Mouse (Mus musculus) spleen, embryonic (tissue): ENCODE measurements at regions not wholly inside any gene's neighbourhood (a gene's known extent, or its start where the extent isn't known, plus 50 kb on each side); places are given as distances from the start of the nearest gene placed in this dataset.

Source experiments
- CTCF ChIA-PET: fragments of 350-600 bp; sonication (Branson Sonifier 250); formaldehyde crosslinking; loops from one replicate; lab custom pipeline; 2022; lab: Charles Lee

- CTCF ChIA-PET = no interaction called here
Observed at GRCm38 (mm10) chr15:37166744-37167143, 159.2 kb upstream of the Zfp706 start.

GRCm38 (mm10) chr15:37165887-37166507 lies 158.4 kb upstream of the Zfp706 start:
- CTCF ChIA-PET = no interaction called here

DNA sequence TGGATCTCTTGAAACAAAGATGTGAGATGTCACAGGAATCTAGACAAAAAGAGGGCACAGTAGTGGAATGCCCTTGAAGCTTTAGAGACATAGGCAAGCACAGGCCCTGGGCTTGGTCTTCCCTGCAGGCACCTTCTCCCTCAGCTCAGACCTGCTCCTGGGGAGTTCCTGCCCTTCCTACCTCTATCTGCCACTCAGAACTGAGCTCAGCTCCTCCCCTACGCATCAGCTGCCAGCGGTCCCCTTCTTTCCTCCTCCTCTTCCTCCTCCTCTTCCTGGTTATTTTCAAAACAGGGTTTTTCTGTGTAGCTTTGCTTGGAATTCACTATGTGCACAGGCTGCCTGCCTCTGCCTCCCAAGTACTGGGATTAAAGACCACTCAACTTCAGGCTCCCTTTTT lies 157.6 kb upstream of the Zfp706 start:
- CTCF ChIA-PET = no interaction called here

- CTCF ChIA-PET = no interaction called here
Observed at GRCm38 (mm10) chr15:37164191-37165135, 156.9 kb upstream of the Zfp706 start.

- CTCF ChIA-PET = no interaction called here
Observed at GRCm38 (mm10) chr15:37159956-37160355, 152.4 kb upstream of the Zfp706 start.

- CTCF ChIA-PET = no interaction called here
Observed at GRCm38 (mm10) chr15:37159349-37159748, 151.8 kb upstream of the Zfp706 start.

DNA sequence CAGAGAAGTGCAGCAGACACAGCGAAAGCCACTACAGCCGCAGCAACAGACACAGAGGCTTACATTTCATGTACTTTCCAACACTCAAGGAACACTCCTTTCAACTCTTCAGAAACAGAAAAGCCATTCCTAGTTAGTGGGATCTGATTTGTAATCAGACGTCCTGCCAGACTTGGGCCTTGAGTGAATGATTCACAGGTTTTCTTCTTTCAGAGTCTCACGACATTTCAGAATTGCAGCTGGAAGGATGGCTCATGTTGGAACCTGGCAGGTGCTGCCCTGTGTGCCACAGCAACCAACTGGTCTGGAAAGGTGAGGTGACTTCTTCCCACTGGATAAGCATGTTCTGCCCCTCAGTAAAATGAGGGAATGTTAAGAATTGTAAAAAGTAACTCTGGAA lies 149.8 kb upstream of the Zfp706 start:
- CTCF ChIA-PET = no interaction called here

GRCm38 (mm10) chr15:37154934-37155333 lies 147.4 kb upstream of the Zfp706 start:
- CTCF ChIA-PET = no interaction called here

GRCm38 (mm10) chr15:37153177-37153576 lies 145.6 kb upstream of the Zfp706 start:
- CTCF ChIA-PET = no interaction called here

GRCm38 (mm10) chr15:37135590-37136164 lies 128.1 kb upstream of the Zfp706 start:
- CTCF ChIA-PET = no interaction called here

DNA sequence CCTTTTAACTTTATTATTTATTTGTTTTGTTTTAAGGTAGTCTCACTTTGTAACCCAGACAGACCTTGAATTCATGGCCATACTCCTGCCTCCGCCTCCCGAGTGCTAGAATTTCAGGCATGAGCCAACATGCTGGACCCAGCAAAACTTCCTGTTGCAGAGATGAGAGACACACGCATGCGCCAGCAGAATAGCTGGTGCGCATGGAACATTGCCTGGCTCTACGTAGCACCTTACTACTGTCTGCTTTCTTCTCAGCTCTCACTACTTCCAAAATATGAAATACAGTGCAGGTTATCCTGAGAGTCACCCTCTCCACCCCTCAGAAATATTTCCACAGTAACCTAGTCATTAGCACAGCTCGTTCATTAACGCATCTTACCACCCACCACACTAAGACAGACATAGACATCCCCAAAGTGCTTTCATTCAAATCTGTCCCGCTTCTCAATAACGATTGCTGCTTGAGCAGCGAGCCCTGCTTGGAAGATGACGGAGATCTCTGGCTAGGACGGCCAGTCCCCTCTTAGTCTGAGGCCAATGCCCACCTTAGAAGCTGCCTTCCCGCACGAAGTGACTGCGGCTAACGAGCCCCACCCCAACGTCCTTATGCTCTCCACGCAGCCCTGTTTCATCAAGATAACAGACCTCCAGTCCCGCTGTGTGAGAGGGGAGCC lies 127.5 kb upstream of the Zfp706 start:
- CTCF ChIA-PET = no interaction called here

- CTCF ChIA-PET = no interaction called here
Observed at GRCm38 (mm10) chr15:37134386-37134785, 126.8 kb upstream of the Zfp706 start.

DNA sequence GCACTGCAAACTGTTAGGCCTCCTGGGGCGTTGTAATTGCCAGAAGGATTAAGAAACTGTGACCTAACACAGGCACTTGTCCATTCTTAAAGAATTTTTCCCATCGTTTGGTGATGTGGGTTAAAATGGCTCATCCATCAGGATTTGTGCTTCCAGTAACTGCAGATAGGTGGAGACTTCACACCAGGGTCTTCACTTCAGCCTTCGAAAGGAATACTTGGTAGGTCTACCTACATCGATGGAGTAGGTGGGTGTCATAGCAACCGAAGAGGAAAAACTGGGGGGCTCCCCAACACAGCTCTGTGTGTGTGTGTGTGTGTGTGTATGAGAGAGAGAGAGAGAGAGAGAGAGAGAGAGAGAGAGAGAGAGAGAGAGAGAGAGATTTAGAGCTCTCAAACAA lies 126.3 kb upstream of the Zfp706 start:
- CTCF ChIA-PET = no interaction called here

DNA sequence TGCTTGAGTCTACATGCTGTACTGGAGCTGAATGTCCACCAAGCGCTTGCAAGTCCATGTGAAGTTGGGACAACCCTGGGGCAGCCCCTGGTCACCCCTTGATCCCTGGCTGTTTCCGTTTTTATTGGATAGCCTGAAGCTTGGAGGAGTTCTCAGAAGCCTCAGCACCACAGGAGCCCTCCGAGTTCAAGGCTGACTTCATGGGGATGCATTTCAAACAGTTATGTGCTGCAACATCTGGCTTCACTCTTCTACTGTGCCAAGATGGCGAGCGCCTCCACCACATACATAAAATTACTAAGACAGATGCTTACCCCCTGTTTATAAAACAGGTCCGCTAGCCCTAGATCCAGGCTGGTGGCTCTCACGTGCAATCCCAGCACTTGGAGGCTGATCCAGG lies 120.1 kb upstream of the Zfp706 start:
- CTCF ChIA-PET = no interaction called here

DNA sequence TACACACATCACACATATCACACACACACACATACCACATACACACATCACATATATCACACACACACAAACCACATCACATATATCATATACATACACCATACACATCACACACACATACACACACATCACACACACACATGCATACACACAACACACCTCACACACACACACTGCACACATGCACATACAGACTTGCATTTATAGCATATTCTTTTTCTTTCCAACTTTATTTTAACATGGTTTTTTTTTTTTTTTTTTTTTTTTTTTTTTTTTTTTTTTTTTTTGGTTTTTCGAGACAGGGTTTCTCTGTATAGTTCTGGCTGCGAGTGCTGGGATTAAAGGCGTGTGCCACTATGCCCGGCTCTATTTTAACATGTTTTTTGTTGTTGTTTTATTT lies 119.6 kb upstream of the Zfp706 start:
- CTCF ChIA-PET = no interaction called here

DNA sequence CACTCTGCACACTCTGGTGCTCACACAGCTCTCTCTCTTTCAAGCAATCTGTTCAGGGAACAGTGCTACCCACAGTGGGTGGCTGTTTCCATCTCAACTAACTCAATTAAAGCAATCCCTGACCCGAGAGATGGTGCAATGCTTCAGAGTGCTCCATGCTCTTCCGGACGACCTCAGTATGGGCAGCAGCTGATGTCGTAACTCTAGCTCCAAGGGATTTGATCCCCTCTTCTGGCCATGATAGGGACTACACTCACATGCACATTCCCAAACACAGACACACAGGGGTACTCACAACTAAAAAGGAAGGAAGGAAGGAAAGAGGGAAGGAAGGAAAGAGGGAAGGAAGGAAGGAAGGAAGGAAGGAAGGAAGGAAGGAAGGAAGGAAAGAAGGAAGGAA lies 118.2 kb upstream of the Zfp706 start:
- CTCF ChIA-PET = no interaction called here

DNA sequence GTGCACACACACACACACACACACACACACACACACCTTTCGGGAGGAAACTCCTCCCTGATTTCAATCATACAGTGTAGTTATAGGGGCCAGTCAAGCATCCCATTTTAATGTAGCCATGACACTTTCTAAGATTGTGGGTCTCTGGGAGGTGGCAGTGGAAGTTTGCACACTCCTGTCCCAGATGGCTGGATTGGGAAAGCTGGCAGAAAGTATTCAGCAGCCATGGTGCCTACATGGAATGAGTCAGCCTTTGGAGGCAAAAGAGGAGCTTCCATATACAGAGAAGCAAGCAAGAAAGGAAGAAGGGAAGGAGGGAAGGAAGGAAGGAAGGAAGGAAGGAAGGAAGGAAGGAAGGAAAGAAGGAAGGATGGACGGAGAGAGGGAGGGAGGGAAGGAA lies 117.4 kb upstream of the Zfp706 start:
- CTCF ChIA-PET = no interaction called here

DNA sequence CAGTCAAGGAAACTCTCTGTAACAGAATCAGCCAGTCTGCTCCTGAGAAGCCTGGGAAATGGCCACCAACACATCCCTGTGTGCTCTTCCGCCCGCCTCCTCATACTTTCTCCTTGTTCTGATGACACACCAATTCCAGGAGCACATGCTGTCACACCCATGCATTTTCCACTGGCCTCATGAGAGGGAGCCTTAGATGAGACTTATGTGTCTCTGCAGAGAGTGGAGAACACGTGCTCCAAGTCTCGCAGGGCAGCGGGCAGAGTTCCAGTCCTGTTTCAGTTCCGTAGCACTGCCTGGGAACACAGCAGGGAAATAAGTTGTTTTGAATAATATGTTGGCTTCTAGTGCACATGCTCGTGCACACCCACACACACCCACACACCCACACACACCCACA lies 116.7 kb upstream of the Zfp706 start:
- CTCF ChIA-PET = no interaction called here

- CTCF ChIA-PET = no interaction called here
Observed at GRCm38 (mm10) chr15:37120381-37120780, 112.8 kb upstream of the Zfp706 start.

DNA sequence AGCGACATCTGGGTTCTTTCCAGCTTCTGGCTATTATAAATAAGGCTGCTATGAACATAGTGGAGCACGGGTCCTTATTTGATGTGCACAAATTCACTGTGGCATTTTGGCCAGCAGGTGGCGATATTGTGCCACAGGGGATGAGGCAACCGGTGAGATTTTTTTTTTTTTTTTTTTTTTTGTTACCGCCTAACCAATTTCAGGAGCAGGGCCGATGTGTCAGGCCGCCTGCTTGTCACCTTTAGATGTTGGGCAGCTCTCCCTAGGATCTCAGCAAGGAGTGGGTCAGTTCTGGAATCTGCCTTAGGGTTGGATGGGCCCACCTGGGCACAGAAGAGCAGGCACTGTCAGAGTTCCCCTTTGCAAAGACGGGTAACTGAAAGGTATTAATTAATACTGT lies 106.5 kb upstream of the Zfp706 start:
- CTCF ChIA-PET = no interaction called here

- CTCF ChIA-PET = interaction anchor here (0.7 kb wide), 1 partner anchor 351 kb away, joined by 10 read pairs; no protein-coding TSS in a partner anchor
Observed at GRCm38 (mm10) chr15:37110462-37110861, 102.9 kb upstream of the Zfp706 start.

DNA sequence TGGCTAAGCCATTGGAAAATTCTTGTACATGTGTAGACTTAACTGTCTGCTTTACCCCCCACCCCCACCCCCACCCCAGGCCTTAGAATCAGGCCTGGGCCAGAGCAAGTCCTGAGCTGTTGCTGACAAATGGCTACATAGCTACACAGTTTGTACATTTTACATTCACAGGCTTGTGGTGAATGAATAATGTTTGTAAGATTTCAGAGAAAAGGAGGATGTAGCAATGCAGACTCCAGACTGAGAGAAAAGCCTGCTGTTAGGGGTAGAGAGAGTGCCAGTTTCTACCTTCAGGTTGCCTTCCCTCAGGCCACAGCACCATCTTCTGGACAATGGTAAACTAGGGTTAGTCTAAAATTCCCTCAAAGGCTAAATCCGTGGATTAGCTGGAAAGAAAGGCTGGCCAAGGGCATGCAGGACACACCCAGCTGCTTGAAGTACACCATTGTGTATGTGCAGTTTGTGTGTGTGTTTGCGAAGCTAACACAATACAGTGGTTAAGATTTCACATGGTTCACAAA lies 94.5 kb upstream of the Zfp706 start:
- CTCF ChIA-PET = no interaction called here
